Mouse (Mus musculus) spleen, postnatal 14 days (tissue): ENCODE results near the gene Il21.

Source experiments
- DNase-seq, 2 experiments: peaks; one replicate each; pipeline ENCODE4 v3.0.0; 2021 to 2022; ENCODE audit warnings: low spot score in 2 of 2

Gene Il21

GRCm38 (mm10) chr3:37191953-37192352 lies 40.5 kb downstream of the Il21 start:
- DNase-seq: no peak

- no peak for DNase-seq
Measured at GRCm38 (mm10) chr3:37185534-37185933, 46.9 kb downstream of the Il21 start.

- no peak for DNase-seq
Measured at GRCm38 (mm10) chr3:37182415-37183269, 49.8 kb downstream of the Il21 start.

GRCm38 (mm10) chr3:37181041-37181440 lies 51.4 kb downstream of the Il21 start:
- no peak for DNase-seq

- DNase-seq: no peak
Measured at GRCm38 (mm10) chr3:37180039-37180743, 52.2 kb downstream of the Il21 start.

- DNase-seq: no peak
Measured at GRCm38 (mm10) chr3:37179472-37179871, 53.0 kb downstream of the Il21 start.

GRCm38 (mm10) chr3:37174711-37175572 lies 57.5 kb downstream of the Il21 start:
- no peak for DNase-seq

GRCm38 (mm10) chr3:37173285-37173684 lies 59.2 kb downstream of the Il21 start:
- DNase-seq: no peak
